Mouse (Mus musculus): Measurements from ENCODE around the gene Gm49336. TPM values are rescaled to one million over a fixed set of nuclear protein-coding genes. Genes with fewer than 3 reads are reported as not detected.

The Gm49336 gene
- polyA plus RNA-seq (2014; fragmentation: Nextera tagmentation; extraction: Ambion mirVana), result 61.0 and 71.8 TPM in 2 replicates

GRCm38 (mm10) chr14:60251281-60252003 lies at the start of gene Gm49336, which contains the start of gene Nupl1:
Gene Gm49336 (minus strand): TSS chr14:60251507.
Gene Nupl1 (minus strand): TSS chr14:60251431.
- WGBS, result under 1% methylated on average over 62 of the region's 62 CpGs
- no peaks in the 10 kb centered on the region for H3K36me3 ChIP-seq (ENCODE audit: control insufficient read depth, insufficient read depth, low read length)
- peak within 1 kb of the TSS; percentile 96 for H3K9ac ChIP-seq (ENCODE audit: low read length)
- DNase-seq (ENCODE audit: low spot score) (peak; percentile 100), ATAC-seq (peak; percentile 100)
- H3K9me3 ChIP-seq (replicated peaks; ENCODE audit: control insufficient read depth, low read length), result no peaks in the 10 kb centered on the region
- H3K27ac ChIP-seq (ENCODE audit: low read depth, low read length), result peak within 1 kb of the TSS; percentile 92
- H3K4me1 ChIP-seq (ENCODE audit: control insufficient read depth, insufficient read depth, low read length), result peaks cover 11% of the 10 kb centered on the region; the same call in 1 of the 2 replicates
- H3K27me3 ChIP-seq (replicated peaks; ENCODE audit: control insufficient read depth, insufficient read depth, low read length), result no peaks in the 10 kb centered on the region
- peak within 1 kb of the TSS; percentile 90 for H3K4me3 ChIP-seq (ENCODE audit: low read depth, low read length)
- H3K4me2 ChIP-seq (ENCODE audit: low read length), result peak within 1 kb of the TSS; percentile 92

GRCm38 (mm10) chr14:60301024-60301423 lies 49.7 kb upstream of the Gm49336 start:
- H3K36me3 ChIP-seq (ENCODE audit: control insufficient read depth, insufficient read depth, low read length), result peaks cover 22% of the 10 kb centered on the region
- peak; percentile 74 for ATAC-seq
- peak overlapping the region; percentile 55; the same call in 1 of the 2 replicates for H3K27ac ChIP-seq (ENCODE audit: low read depth, low read length)
- H3K4me3 ChIP-seq (ENCODE audit: low read depth, low read length), result no peak overlapping the region
- H3K9ac ChIP-seq (ENCODE audit: low read length), result peak overlapping the region; percentile 29
- no peaks in the 10 kb centered on the region for H3K27me3 ChIP-seq (replicated peaks; ENCODE audit: control insufficient read depth, insufficient read depth, low read length)
- DNase-seq (ENCODE audit: low spot score), result peak; percentile 79
- peak overlapping the region; percentile 12; the same call in 1 of the 2 replicates for H3K4me2 ChIP-seq (ENCODE audit: low read length)
- no peaks in the 10 kb centered on the region for H3K9me3 ChIP-seq (replicated peaks; ENCODE audit: control insufficient read depth, low read length)
- WGBS, result 2% methylated on average over 6 of the region's 6 CpGs
- H3K4me1 ChIP-seq (ENCODE audit: control insufficient read depth, insufficient read depth, low read length), result peaks cover 15% of the 10 kb centered on the region

- no peak overlapping the region for H3K4me3 ChIP-seq (ENCODE audit: low read depth, low read length)
- WGBS, result 26% methylated on average over 14 of the region's 14 CpGs
- H3K9me3 ChIP-seq (replicated peaks; ENCODE audit: control insufficient read depth, low read length), result no peaks in the 10 kb centered on the region
- peaks cover 15% of the 10 kb centered on the region for H3K4me1 ChIP-seq (ENCODE audit: control insufficient read depth, insufficient read depth, low read length)
- H3K27me3 ChIP-seq (replicated peaks; ENCODE audit: control insufficient read depth, insufficient read depth, low read length), result no peaks in the 10 kb centered on the region
- DNase-seq (ENCODE audit: low spot score) (peak; percentile 69), ATAC-seq (peak; percentile 55)
- H3K27ac ChIP-seq (ENCODE audit: low read depth, low read length), result peak overlapping the region; percentile 67
- H3K36me3 ChIP-seq (ENCODE audit: control insufficient read depth, insufficient read depth, low read length), result peaks cover 22% of the 10 kb centered on the region
- H3K9ac ChIP-seq (ENCODE audit: low read length), result no peak overlapping the region
- H3K4me2 ChIP-seq (ENCODE audit: low read length), result no peak overlapping the region
Observed at GRCm38 (mm10) chr14:60300224-60300991, 49.1 kb upstream of the Gm49336 start.

- 83% methylated on average over 1 of the region's 1 CpGs for WGBS
- Histone ChIP-seq H3K36me3 (ENCODE audit: control insufficient read depth, insufficient read depth, low read length) (peaks cover 38% of the 10 kb centered on the region), H3K9ac (ENCODE audit: low read length) (no peak overlapping the region), H3K4me1 (ENCODE audit: control insufficient read depth, insufficient read depth, low read length) (peaks cover 5% of the 10 kb centered on the region; the same call in 1 of the 2 replicates), H3K27me3 (replicated peaks; ENCODE audit: control insufficient read depth, insufficient read depth, low read length) (no peaks in the 10 kb centered on the region), H3K9me3 (replicated peaks; ENCODE audit: control insufficient read depth, low read length) (no peaks in the 10 kb centered on the region), H3K4me2 (ENCODE audit: low read length) (no peak overlapping the region), H3K27ac (ENCODE audit: low read depth, low read length) (no peak overlapping the region), H3K4me3 (ENCODE audit: low read depth, low read length) (no peak overlapping the region)
- DNase-seq (ENCODE audit: low spot score) (no peak), ATAC-seq (no peak)
Observed at GRCm38 (mm10) chr14:60295531-60295930, 44.2 kb upstream of the Gm49336 start.

- no peak for DNase-seq (ENCODE audit: low spot score)
- Histone ChIP-seq H3K27ac (ENCODE audit: low read depth, low read length) (no peak overlapping the region), H3K9ac (ENCODE audit: low read length) (no peak overlapping the region), H3K9me3 (replicated peaks; ENCODE audit: control insufficient read depth, low read length) (no peaks in the 10 kb centered on the region), H3K4me3 (ENCODE audit: low read depth, low read length) (no peak overlapping the region), H3K36me3 (ENCODE audit: control insufficient read depth, insufficient read depth, low read length) (peaks cover 35% of the 10 kb centered on the region), H3K27me3 (replicated peaks; ENCODE audit: control insufficient read depth, insufficient read depth, low read length) (no peaks in the 10 kb centered on the region), H3K4me1 (ENCODE audit: control insufficient read depth, insufficient read depth, low read length) (no peaks in the 10 kb centered on the region), H3K4me2 (ENCODE audit: low read length) (no peak overlapping the region)
- ATAC-seq, result no peak
- 84% methylated on average over 4 of the region's 4 CpGs for WGBS
Observed at GRCm38 (mm10) chr14:60290363-60290762, 39.1 kb upstream of the Gm49336 start.

- Histone ChIP-seq H3K36me3 (ENCODE audit: control insufficient read depth, insufficient read depth, low read length) (peaks cover 19% of the 10 kb centered on the region; the same call in 1 of the 2 replicates), H3K27me3 (replicated peaks; ENCODE audit: control insufficient read depth, insufficient read depth, low read length) (no peaks in the 10 kb centered on the region), H3K4me2 (ENCODE audit: low read length) (no peak overlapping the region), H3K9me3 (replicated peaks; ENCODE audit: control insufficient read depth, low read length) (no peaks in the 10 kb centered on the region), H3K4me3 (ENCODE audit: low read depth, low read length) (no peak overlapping the region), H3K9ac (ENCODE audit: low read length) (no peak overlapping the region), H3K27ac (ENCODE audit: low read depth, low read length) (no peak overlapping the region), H3K4me1 (ENCODE audit: control insufficient read depth, insufficient read depth, low read length) (no peaks in the 10 kb centered on the region)
- DNase-seq (ENCODE audit: low spot score), result no peak
- ATAC-seq, result no peak
- 92% methylated on average over 7 of the region's 7 CpGs for WGBS
Observed at GRCm38 (mm10) chr14:60286194-60286863, 35.0 kb upstream of the Gm49336 start.

- Histone ChIP-seq H3K36me3 (ENCODE audit: control insufficient read depth, insufficient read depth, low read length) (peaks cover 7% of the 10 kb centered on the region), H3K4me3 (ENCODE audit: low read depth, low read length) (no peak overlapping the region), H3K27ac (ENCODE audit: low read depth, low read length) (no peak overlapping the region), H3K4me1 (ENCODE audit: control insufficient read depth, insufficient read depth, low read length) (no peaks in the 10 kb centered on the region; the same call in 1 of the 2 replicates), H3K4me2 (ENCODE audit: low read length) (no peak overlapping the region), H3K27me3 (replicated peaks; ENCODE audit: control insufficient read depth, insufficient read depth, low read length) (no peaks in the 10 kb centered on the region), H3K9me3 (replicated peaks; ENCODE audit: control insufficient read depth, low read length) (no peaks in the 10 kb centered on the region), H3K9ac (ENCODE audit: low read length) (no peak overlapping the region)
- WGBS, result 96% methylated on average over 7 of the region's 7 CpGs
- DNase-seq (ENCODE audit: low spot score), result no peak
- ATAC-seq, result no peak
Observed at GRCm38 (mm10) chr14:60275301-60276276, 24.3 kb upstream of the Gm49336 start.

- no peaks in the 10 kb centered on the region for H3K4me1 ChIP-seq (ENCODE audit: control insufficient read depth, insufficient read depth, low read length)
- no peaks in the 10 kb centered on the region for H3K9me3 ChIP-seq (replicated peaks; ENCODE audit: control insufficient read depth, low read length)
- H3K9ac ChIP-seq (ENCODE audit: low read length), result no peak overlapping the region
- no peak overlapping the region for H3K27ac ChIP-seq (ENCODE audit: low read depth, low read length)
- H3K27me3 ChIP-seq (replicated peaks; ENCODE audit: control insufficient read depth, insufficient read depth, low read length), result no peaks in the 10 kb centered on the region
- no peak for ATAC-seq
- WGBS, result 84% methylated on average over 6 of the region's 6 CpGs
- no peak overlapping the region for H3K4me3 ChIP-seq (ENCODE audit: low read depth, low read length)
- H3K36me3 ChIP-seq (ENCODE audit: control insufficient read depth, insufficient read depth, low read length), result peaks cover 9% of the 10 kb centered on the region
- no peak for DNase-seq (ENCODE audit: low spot score)
- H3K4me2 ChIP-seq (ENCODE audit: low read length), result no peak overlapping the region
Observed at GRCm38 (mm10) chr14:60273346-60273745, 22.0 kb upstream of the Gm49336 start.
